Mouse (Mus musculus) embryonic fibroblast, embryonic 13.5 days (primary cell): ENCODE data around the gene St3gal4.

ENCODE experiments used
- CTCF ChIP-seq: IDR thresholded peaks from 2 replicates; pipeline ENCODE4 v1.5.1; 2011; ENCODE audit warnings: mild to moderate bottlenecking, control low read depth, low read length, moderate library complexity, borderline replicate concordance; ENCODE audit not compliant: insufficient read depth
- POLR2A ChIP-seq: IDR thresholded peaks from 2 replicates; pipeline ENCODE4 v1.6.1; 2011; ENCODE audit warnings: low read depth, mild to moderate bottlenecking, control low read depth, low read length, moderate library complexity

DNA sequence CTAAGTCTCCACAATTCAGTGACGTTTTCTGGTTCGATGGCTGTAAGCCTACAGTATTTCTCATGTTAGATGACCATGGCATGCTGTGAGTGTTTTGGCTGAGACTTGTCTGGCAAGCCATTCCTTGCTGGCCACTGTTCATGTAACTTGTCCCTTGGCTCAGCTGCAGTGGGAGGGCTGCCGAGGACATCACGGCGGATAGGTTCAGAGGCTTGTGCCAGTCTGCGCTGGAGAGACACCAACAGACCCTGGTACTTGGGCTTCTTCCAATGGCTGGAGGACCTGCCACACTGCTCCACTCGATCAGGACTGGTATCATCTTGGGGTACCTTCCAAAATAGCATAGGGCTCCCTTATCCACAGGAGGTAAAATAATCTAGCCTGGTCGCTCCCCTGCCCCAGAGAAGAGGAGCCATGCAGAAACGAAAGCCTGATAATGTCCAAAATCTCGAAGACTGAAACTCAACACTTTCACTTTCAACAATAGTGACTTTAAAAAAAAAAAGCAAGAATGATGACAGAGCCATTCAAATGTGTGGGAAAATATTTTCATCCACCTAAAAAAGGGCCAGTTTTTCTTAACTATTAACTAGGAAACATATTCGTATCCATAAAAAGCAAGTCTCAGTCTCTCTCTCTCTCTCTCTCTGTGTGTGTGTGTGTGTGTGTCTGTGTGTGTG lies 44.1 kb upstream of the St3gal4 start:
- TF ChIP-seq CTCF: no peak
- TF ChIP-seq POLR2A: no peak
